In the genomic region with DNA sequence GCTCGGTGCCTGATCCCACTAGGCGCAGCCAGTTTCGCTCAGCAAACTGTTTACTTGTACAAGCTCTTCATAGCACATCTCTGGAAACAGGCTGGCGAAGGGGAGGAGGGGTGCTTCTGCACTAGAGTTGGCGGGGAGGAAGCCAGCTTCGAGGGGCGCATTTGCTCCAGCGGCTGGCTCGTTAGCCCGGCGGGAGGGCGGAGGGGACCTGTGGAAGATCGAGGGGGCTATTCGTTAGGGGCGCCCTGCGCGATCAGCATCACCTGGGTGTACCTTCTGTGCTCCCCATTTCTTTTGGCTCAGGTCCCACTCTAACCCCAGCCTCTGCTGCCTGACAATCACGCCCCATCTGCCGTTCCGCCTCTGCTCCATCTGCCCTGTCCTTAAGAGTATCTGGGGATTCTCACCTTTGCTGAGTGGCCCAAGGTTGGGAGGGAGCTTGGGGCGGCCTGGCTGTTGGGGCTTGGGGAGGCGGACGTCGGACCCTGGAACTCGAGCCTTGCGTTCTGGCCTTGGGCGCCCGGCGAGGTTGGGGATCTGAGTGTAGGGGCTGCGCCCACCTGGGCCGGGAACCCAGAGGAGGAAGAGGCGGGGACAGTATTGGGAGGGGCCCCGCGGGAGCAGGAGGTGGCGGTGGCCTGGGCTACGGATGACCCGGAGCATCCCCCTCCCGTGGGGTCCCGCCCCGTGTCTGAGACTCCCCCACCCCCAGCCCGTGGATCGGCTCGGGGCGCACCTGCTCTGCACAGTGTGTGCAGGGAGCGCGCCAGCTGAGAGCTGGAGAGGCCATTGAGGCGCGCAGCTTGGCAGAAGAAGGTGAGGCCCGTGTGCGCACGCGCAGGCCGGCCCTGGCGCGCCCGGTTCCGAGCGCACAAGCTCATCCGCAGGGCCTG, we compare ENCODE assay signal across 8 mouse cellular contexts. TPM values are rescaled to one million over a fixed set of nuclear protein-coding genes. Genes with fewer than 3 reads are reported as not detected.
DNase-seq lines count a peak whose midpoint lies in the region; ATAC-seq lines count a peak whose summit lies in the region.

No protein-coding gene starts in this region.

- H3K9me3 ChIP-seq in liver, embryonic 15.5 days (replicated peaks): no peaks in the 10 kb centered on the region

- H3K4me1 ChIP-seq in liver, embryonic 15.5 days (replicated peaks): no peaks in the 10 kb centered on the region

- no peaks in the 10 kb centered on the region for H3K36me3 ChIP-seq in liver, embryonic 15.5 days (replicated peaks)

- intact Hi-C loops in heart, postnatal 25 days (cut with DNase I): no loop called here
- intact Hi-C loops in gastrocnemius, postnatal 14 days (cut with DNase I; ENCODE audit: low total_unique reads): no loop called here

- no peak overlapping the region for H3K4me3 ChIP-seq in liver, embryonic 15.5 days (replicated peaks)

- no peak overlapping the region for H3K27ac ChIP-seq in liver, embryonic 15.5 days (replicated peaks)

- peak; percentile 45 to 54 for DNase-seq in heart, adult 18-20 months
- no peak for DNase-seq in heart, postnatal 25 days (ENCODE audit: low spot score)
- peak; percentile 93 to 94 for DNase-seq in cerebellum, postnatal 25 days
- peak; percentile 52 for DNase-seq in gastrocnemius, postnatal 14 days
- DNase-seq in kidney, postnatal 10 days: peak; percentile 58
- peak; percentile 62 for DNase-seq in retina, postnatal 1 day

- no peak for ATAC-seq in liver, embryonic 15.5 days (ENCODE audit: insufficient read depth)
- ATAC-seq in monocyte, adult 5-6 weeks (replicated peaks; ENCODE audit: insufficient number of reproducible peaks, low FRiP score, low TSS enrichment, poor library complexity, severe bottlenecking): no peak

- H3K27me3 ChIP-seq in liver, embryonic 15.5 days: peaks cover 51% of the 10 kb centered on the region

- H3K4me2 ChIP-seq in liver, embryonic 15.5 days: peak overlapping the region; percentile 7; the same call in 1 of the 2 replicates

- 46% methylated on average over 58 of the region's 59 CpGs for WGBS in liver, embryonic 15.5 days (ENCODE audit: insufficient replicate concordance)

- no peak overlapping the region for H3K9ac ChIP-seq in liver, embryonic 15.5 days

RNA-seq across cellular contexts. Expression of gene 1700023F06Rik, which starts 9.2 kb away (rescaled TPM):
- not detected for total RNA-seq in heart, adult 18-20 months (2021)
- not detected for total RNA-seq in heart, postnatal 25 days (2021)
- total RNA-seq in gastrocnemius, postnatal 14 days (2021): not detected
- polyA plus RNA-seq in liver, embryonic 15.5 days (2015; fragmentation: Nextera tagmentation; extraction: Ambion mirVana): 0.08 TPM in 1 of 2 replicates, not detected in the other
- total RNA-seq in monocyte, adult 5-6 weeks (2017): not detected in 3 replicates

RNA-seq across cellular contexts. Expression of gene Spata32, which starts 19.1 kb away (rescaled TPM):
- total RNA-seq in heart, adult 18-20 months (2021): not detected
- not detected for total RNA-seq in heart, postnatal 25 days (2021)
- not detected for total RNA-seq in gastrocnemius, postnatal 14 days (2021)
- not detected in 2 replicates for polyA plus RNA-seq in liver, embryonic 15.5 days (2015; fragmentation: Nextera tagmentation; extraction: Ambion mirVana)
- total RNA-seq in monocyte, adult 5-6 weeks (2017): not detected in 3 replicates

RNA-seq across cellular contexts. Expression of gene Fmnl1, which starts 28.2 kb away (rescaled TPM):
- total RNA-seq in heart, adult 18-20 months (2021): 10 to 100 TPM; 18.1 to 20.2 TPM
- 10 to 100 TPM; 15.1 to 18.2 TPM for total RNA-seq in heart, postnatal 25 days (2021)
- 1 to 10 TPM; 6.7 to 7.3 TPM for total RNA-seq in gastrocnemius, postnatal 14 days (2021)
- 5.7 and 6.2 TPM in 2 replicates for polyA plus RNA-seq in liver, embryonic 15.5 days (2015; fragmentation: Nextera tagmentation; extraction: Ambion mirVana)
- total RNA-seq in monocyte, adult 5-6 weeks (2017): 189 to 455 TPM (median 252 TPM) in 3 replicates
